Mouse (Mus musculus) forebrain, embryonic 16.5 days (tissue): Measurements from ENCODE around the gene R3hcc1l. TPM values are rescaled to one million over a fixed set of nuclear protein-coding genes. Genes with fewer than 3 reads are reported as not detected.

ENCODE experiments used
- ATAC-seq: fragments of 200-750 bp; cut with Nextera tagmentation; 2 replicates; pipeline ENCODE4 v1.8.0; 2017; ENCODE audit warnings: mild to moderate bottlenecking, moderate library complexity
- H3K27ac ChIP-seq: fragments of 300-500 bp; sonication (generic); 2 replicates; pipeline ENCODE4 v1.5.1; 2014; ENCODE audit warnings: low read length, control low read depth
- H3K27me3 ChIP-seq: fragments of 300-500 bp; sonication (generic); replicated peaks from 2 replicates; pipeline ENCODE4 v1.6.1; 2014; ENCODE audit warnings: low read length; ENCODE audit not compliant: control insufficient read depth, insufficient read depth
- H3K36me3 ChIP-seq: fragments of 300-500 bp; sonication (generic); 2 replicates; pipeline ENCODE4 v1.6.1; 2014; ENCODE audit not compliant: control insufficient read depth, insufficient read depth
- H3K4me1 ChIP-seq: fragments of 300-500 bp; sonication (generic); replicated peaks from 2 replicates; pipeline ENCODE4 v1.6.1; 2014; ENCODE audit warnings: low read length; ENCODE audit not compliant: control insufficient read depth, insufficient read depth
- H3K4me2 ChIP-seq: fragments of 300-500 bp; sonication (generic); 2 replicates; pipeline ENCODE4 v1.6.1; 2014; ENCODE audit warnings: mild to moderate bottlenecking, low read length, control low read depth
- H3K4me3 ChIP-seq: fragments of 300-500 bp; sonication (generic); replicated peaks from 2 replicates; pipeline ENCODE4 v1.5.1; 2014; ENCODE audit warnings: mild to moderate bottlenecking, low read length, control low read depth
- H3K9ac ChIP-seq: fragments of 300-500 bp; sonication (generic); replicated peaks from 2 replicates; pipeline ENCODE4 v1.6.1; 2014; ENCODE audit warnings: low read depth, low read length, control low read depth
- H3K9me3 ChIP-seq: fragments of 300-500 bp; sonication (generic); 2 replicates; pipeline ENCODE4 v1.6.1; 2016; ENCODE audit warnings: low read length; ENCODE audit not compliant: control insufficient read depth
- WGBS: fragments of 180-500 bp; shearing (Covaris S2); extraction: QIAGEN DNeasy Blood & Tissue Kit; methylation state at CpG from one replicate; pipeline ENCODE4 v1.1.7; 2014; 5-methylcytosine and 5-hydroxymethylcytosine counted together
- polyA plus RNA-seq: library from polyadenylated mRNA; unstranded; fragments of >200 nt; fragmentation: Nextera tagmentation; extraction: Ambion mirVana; gene quantifications from 2 replicates; pipeline ENCODE4 v1.2.1, GENCODE M21; 2015

The R3hcc1l gene
- polyA plus RNA-seq, 1 experiment from 2014 or later: 19.3 TPM

GRCm38 (mm10) chr19:42584188-42584587, 65.6 kb downstream of the R3hcc1l start:
- Histone ChIP-seq H3K36me3 (peaks cover 4% of the 10 kb centered on the region; the same call in 1 of the 2 replicates), H3K4me2 (no peak overlapping the region), H3K4me3 (no peak overlapping the region), H3K9ac (no peak overlapping the region), H3K9me3 (no peaks in the 10 kb centered on the region), H3K4me1 (peaks cover 7% of the 10 kb centered on the region; the same call in 1 of the 2 replicates), H3K27me3 (no peaks in the 10 kb centered on the region), H3K27ac (no peak overlapping the region)
- WGBS: 92% methylated on average over 3 of the region's 3 CpGs
- ATAC-seq: no peak

DNA sequence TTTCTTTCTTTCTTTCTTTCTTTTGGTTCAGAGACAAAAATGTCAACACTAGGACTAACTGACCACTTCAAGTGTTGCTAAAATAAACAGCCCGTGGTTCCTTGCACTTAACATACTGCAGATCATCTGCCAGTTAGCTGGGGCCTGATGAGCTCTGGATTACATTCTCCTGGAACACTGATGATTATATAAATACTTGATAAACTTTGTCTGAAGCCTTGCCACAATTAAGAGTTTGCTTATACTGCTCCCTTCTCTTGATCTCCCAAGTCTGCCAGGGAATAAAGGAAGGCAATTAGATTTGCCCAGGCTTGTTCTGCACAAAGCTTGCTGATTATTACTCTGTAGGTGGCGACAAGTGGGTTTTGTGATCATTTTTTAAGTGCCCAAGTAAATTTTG, 69.1 kb downstream of the R3hcc1l start:
- Histone ChIP-seq H3K27me3 (no peaks in the 10 kb centered on the region), H3K27ac (no peak overlapping the region), H3K4me3 (no peak overlapping the region), H3K4me2 (no peak overlapping the region), H3K9me3 (no peaks in the 10 kb centered on the region), H3K9ac (no peak overlapping the region), H3K36me3 (peaks cover 4% of the 10 kb centered on the region; the same call in 1 of the 2 replicates), H3K4me1 (peaks cover 7% of the 10 kb centered on the region; the same call in 1 of the 2 replicates)
- no peak for ATAC-seq
- 10% methylated on average over 2 of the region's 2 CpGs for WGBS

DNA sequence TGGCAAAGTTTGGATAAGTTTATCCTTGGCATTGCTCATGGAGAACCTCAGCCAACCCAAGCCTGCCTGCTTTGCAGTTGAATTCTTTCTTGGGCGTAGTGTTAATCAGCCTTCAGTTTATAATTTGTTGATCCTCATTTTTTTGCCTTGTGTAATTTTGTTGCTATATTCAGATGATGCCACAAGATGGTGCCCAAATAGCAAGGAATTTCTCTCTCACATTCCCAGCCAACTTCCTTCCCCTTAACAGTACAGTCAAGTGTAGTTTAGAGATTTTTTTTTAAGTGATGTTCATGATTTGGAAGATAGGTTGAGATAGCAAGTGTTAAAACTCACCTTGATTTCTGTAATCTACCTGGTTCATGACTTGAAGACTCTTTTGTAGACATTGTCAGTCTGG, 70.7 kb downstream of the R3hcc1l start:
- Histone ChIP-seq H3K36me3 (no peaks in the 10 kb centered on the region), H3K4me1 (peaks cover 7% of the 10 kb centered on the region; the same call in 1 of the 2 replicates), H3K27me3 (no peaks in the 10 kb centered on the region), H3K4me2 (no peak overlapping the region), H3K4me3 (no peak overlapping the region), H3K9ac (no peak overlapping the region), H3K27ac (no peak overlapping the region), H3K9me3 (no peaks in the 10 kb centered on the region)
- ATAC-seq: no peak
- 55% methylated on average over 1 of the region's 1 CpGs for WGBS

DNA sequence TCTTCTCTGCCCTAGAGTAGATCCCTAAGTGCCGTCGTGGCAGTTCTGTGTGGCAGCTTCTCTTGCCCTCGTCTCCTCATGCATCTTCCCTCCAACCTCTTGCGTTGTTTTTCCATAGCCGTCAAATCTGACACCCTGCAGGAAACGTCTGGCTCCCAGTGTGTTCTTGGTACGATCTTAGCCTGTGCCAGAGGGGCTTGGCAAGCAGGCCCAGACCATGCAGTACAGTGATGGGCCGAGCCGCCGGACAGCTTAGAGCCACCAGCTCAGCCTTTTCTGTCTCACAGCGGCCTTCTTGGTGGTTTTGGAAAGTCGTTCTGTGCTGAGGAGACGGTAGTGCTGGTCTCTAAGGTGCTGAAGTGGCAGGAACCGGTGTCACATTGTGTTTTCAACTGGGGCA, 73.0 kb downstream of the R3hcc1l start:
- Histone ChIP-seq H3K4me2 (no peak overlapping the region), H3K36me3 (no peaks in the 10 kb centered on the region), H3K4me3 (no peak overlapping the region), H3K27ac (no peak overlapping the region), H3K9me3 (no peaks in the 10 kb centered on the region), H3K4me1 (peaks cover 7% of the 10 kb centered on the region; the same call in 1 of the 2 replicates), H3K9ac (no peak overlapping the region), H3K27me3 (no peaks in the 10 kb centered on the region)
- ATAC-seq: no peak
- 72% methylated on average over 14 of the region's 14 CpGs for WGBS

GRCm38 (mm10) chr19:42593456-42593855, 74.9 kb downstream of the R3hcc1l start:
- H3K9me3 ChIP-seq: no peaks in the 10 kb centered on the region
- no peak overlapping the region for H3K4me3 ChIP-seq
- H3K9ac ChIP-seq: no peak overlapping the region
- H3K36me3 ChIP-seq: no peaks in the 10 kb centered on the region
- WGBS: 91% methylated on average over 6 of the region's 6 CpGs
- no peak overlapping the region for H3K4me2 ChIP-seq
- no peaks in the 10 kb centered on the region for H3K27me3 ChIP-seq
- no peaks in the 10 kb centered on the region for H3K4me1 ChIP-seq
- ATAC-seq: no peak
- no peak overlapping the region for H3K27ac ChIP-seq

DNA sequence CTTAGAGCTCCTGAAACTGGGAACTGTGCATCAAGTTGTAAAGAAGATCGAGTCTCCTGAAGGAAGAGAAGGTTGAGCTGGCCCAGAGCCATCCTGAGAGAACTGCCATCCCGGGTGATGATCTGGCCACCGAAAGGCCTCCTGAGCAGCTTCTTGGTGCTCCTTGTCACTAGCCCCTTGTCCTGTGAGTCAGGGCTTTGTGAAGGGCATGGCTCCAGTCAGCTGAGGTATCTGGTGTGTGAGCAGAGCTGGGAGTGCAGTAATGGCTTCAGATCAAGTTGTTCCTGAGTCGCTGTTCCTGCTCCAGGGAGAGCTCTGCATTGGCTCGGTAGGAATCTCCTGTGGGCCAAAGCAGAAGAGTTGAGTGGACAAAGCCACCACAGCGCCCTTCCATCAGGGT, 76.5 kb downstream of the R3hcc1l start:
- 94% methylated on average over 6 of the region's 6 CpGs for WGBS
- Histone ChIP-seq H3K27me3 (no peaks in the 10 kb centered on the region), H3K4me3 (no peak overlapping the region), H3K4me2 (no peak overlapping the region), H3K36me3 (no peaks in the 10 kb centered on the region), H3K4me1 (0 out of 2 replicates have a peak, but pooled peaks cover 2% of the 10 kb centered on the region), H3K9me3 (no peaks in the 10 kb centered on the region), H3K9ac (no peak overlapping the region), H3K27ac (no peak overlapping the region)
- no peak for ATAC-seq

GRCm38 (mm10) chr19:42597286-42597685, 78.7 kb downstream of the R3hcc1l start:
- Histone ChIP-seq H3K4me1 (0 out of 2 replicates have a peak, but pooled peaks cover 2% of the 10 kb centered on the region), H3K9ac (no peak overlapping the region), H3K36me3 (no peaks in the 10 kb centered on the region), H3K9me3 (no peaks in the 10 kb centered on the region), H3K4me3 (no peak overlapping the region), H3K27ac (no peak overlapping the region), H3K4me2 (no peak overlapping the region), H3K27me3 (no peaks in the 10 kb centered on the region)
- ATAC-seq: no peak
- WGBS: 97% methylated on average over 12 of the region's 12 CpGs

DNA sequence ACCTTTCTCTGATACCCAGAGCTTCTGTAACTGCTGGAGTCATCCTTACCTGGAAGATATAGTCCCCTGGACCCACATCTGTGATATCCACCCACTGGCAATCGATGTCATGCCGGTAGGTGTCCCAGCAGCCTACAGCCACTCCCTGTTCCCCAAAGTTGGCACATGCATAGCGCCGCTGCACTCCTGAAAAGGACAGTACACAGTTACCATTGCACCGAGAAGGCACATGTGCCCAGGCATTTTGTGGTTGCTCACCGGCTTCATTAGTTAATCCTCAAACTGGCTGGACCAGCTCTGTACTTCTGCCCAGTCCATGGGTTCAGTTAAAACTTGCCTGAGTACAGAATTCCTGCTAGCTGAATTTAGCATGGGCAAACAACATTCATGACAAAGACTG, 79.3 kb downstream of the R3hcc1l start:
- Histone ChIP-seq H3K36me3 (no peaks in the 10 kb centered on the region), H3K27me3 (no peaks in the 10 kb centered on the region), H3K27ac (no peak overlapping the region), H3K4me1 (0 out of 2 replicates have a peak, but pooled peaks cover 2% of the 10 kb centered on the region), H3K4me3 (no peak overlapping the region), H3K9me3 (no peaks in the 10 kb centered on the region), H3K9ac (no peak overlapping the region), H3K4me2 (no peak overlapping the region)
- ATAC-seq: no peak
- 94% methylated on average over 6 of the region's 6 CpGs for WGBS

- Histone ChIP-seq H3K9ac (no peak overlapping the region), H3K4me2 (no peak overlapping the region), H3K9me3 (no peaks in the 10 kb centered on the region), H3K27ac (no peak overlapping the region), H3K36me3 (no peaks in the 10 kb centered on the region), H3K27me3 (no peaks in the 10 kb centered on the region), H3K4me3 (no peak overlapping the region), H3K4me1 (0 out of 2 replicates have a peak, but pooled peaks cover 2% of the 10 kb centered on the region)
- WGBS: 83% methylated on average over 17 of the region's 17 CpGs
- ATAC-seq: no peak
These were observed 81.3 kb downstream of the R3hcc1l start for GRCm38 (mm10) chr19:42599891-42600290.

GRCm38 (mm10) chr19:42600591-42600990, 82.0 kb downstream of the R3hcc1l start:
- H3K9ac ChIP-seq: no peak overlapping the region
- no peak for ATAC-seq
- H3K4me1 ChIP-seq: 0 out of 2 replicates have a peak, but pooled peaks cover 2% of the 10 kb centered on the region
- H3K36me3 ChIP-seq: no peaks in the 10 kb centered on the region
- H3K4me3 ChIP-seq: no peak overlapping the region
- H3K27ac ChIP-seq: no peak overlapping the region
- WGBS: 54% methylated on average over 3 of the region's 3 CpGs
- H3K27me3 ChIP-seq: no peaks in the 10 kb centered on the region
- H3K4me2 ChIP-seq: no peak overlapping the region
- H3K9me3 ChIP-seq: no peaks in the 10 kb centered on the region
